Mouse (Mus musculus) lung, embryonic 16.5 days (tissue): ENCODE measurements around the gene Gm13691. TPM values are rescaled to one million over a fixed set of nuclear protein-coding genes. Genes with fewer than 3 reads are reported as not detected.
A peak's percentile ranks its signal among the peaks of the same experiment; 100 is the strongest.
"Not testable (repeated sequence)": the region's sequence is repeated elsewhere in the genome, so short reads cannot be mapped to it uniquely, and the experiment has no call there.

ENCODE experiments used
- ATAC-seq: fragments of 200-750 bp; cut with Nextera tagmentation; 2 replicates; pipeline ENCODE4 v1.8.0; 2017; ENCODE audit warnings: low read depth, mild to moderate bottlenecking, moderate library complexity
- H3K27ac ChIP-seq: fragments of 300-500 bp; sonication (generic); 2 replicates; pipeline ENCODE4 v1.5.1; 2014; ENCODE audit warnings: mild to moderate bottlenecking, control low read depth, low read length
- H3K27me3 ChIP-seq: fragments of 300-500 bp; sonication (generic); 2 replicates; pipeline ENCODE4 v1.6.1; 2014; ENCODE audit warnings: low read depth, low read length, mixed read lengths; ENCODE audit not compliant: control insufficient read depth, insufficient read depth
- H3K36me3 ChIP-seq: fragments of 300-500 bp; sonication (generic); 2 replicates; pipeline ENCODE4 v1.6.1; 2014; ENCODE audit warnings: low read length; ENCODE audit not compliant: control insufficient read depth, insufficient read depth
- H3K4me1 ChIP-seq: fragments of 300-500 bp; sonication (generic); replicated peaks from 2 replicates; pipeline ENCODE4 v1.6.1; 2014; ENCODE audit warnings: low read length, mixed read lengths; ENCODE audit not compliant: control insufficient read depth, insufficient read depth
- H3K4me2 ChIP-seq: fragments of 300-500 bp; sonication (generic); 2 replicates; pipeline ENCODE4 v1.6.1; 2014; ENCODE audit warnings: low read depth, low read length, control low read depth
- H3K4me3 ChIP-seq: fragments of 300-500 bp; sonication (generic); 2 replicates; pipeline ENCODE4 v1.5.1; 2014; ENCODE audit warnings: mild to moderate bottlenecking, low read length, control low read depth
- H3K9ac ChIP-seq: fragments of 300-500 bp; sonication (generic); 2 replicates; pipeline ENCODE4 v1.6.1; 2014; ENCODE audit warnings: low read length, control low read depth
- H3K9me3 ChIP-seq: fragments of 300-500 bp; sonication (generic); 2 replicates; pipeline ENCODE4 v1.6.1; 2016; ENCODE audit warnings: low read length; ENCODE audit not compliant: control insufficient read depth
- WGBS: fragments of 180-500 bp; shearing (Covaris S2); extraction: QIAGEN DNeasy Blood & Tissue Kit; methylation state at CpG from one replicate; pipeline ENCODE4 v1.1.7; 2014; 5-methylcytosine and 5-hydroxymethylcytosine counted together
- polyA plus RNA-seq: library from polyadenylated mRNA; unstranded; fragments of >200 nt; fragmentation: Nextera tagmentation; extraction: Ambion mirVana; gene quantifications from 2 replicates; pipeline ENCODE4 v1.2.1, GENCODE M21; 2015

Gene Gm13691
- polyA plus RNA-seq, 1 experiment from 2014 or later, result not detected

DNA sequence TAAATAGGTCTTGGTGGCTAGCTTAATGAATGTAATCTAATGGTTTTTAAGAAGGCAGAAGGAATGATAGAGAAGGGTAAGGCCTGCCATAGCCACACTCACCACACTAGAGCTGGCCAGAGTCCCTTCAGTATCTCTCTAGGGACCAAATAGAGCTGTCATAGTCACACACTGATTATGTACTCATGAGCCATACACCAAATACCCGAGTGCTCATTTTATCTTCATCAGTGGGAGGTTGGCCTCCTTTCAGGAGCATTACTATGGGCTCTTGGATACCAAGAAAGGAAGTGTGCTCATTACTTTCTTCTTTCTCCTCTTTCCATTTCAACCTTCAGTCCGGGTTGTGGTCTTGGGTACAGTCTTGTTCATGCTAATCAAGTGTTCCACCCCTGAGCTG, 31.6 kb downstream of the Gm13691 start:
- H3K4me1 ChIP-seq, result peaks cover 3% of the 10 kb centered on the region; the same call in 1 of the 2 replicates
- H3K36me3 ChIP-seq, result no peaks in the 10 kb centered on the region
- no peak overlapping the region for H3K27ac ChIP-seq
- H3K9ac ChIP-seq, result no peak overlapping the region
- no peaks in the 10 kb centered on the region for H3K9me3 ChIP-seq
- H3K27me3 ChIP-seq, result no peaks in the 10 kb centered on the region
- no peak overlapping the region for H3K4me2 ChIP-seq
- ATAC-seq, result no peak
- no peak overlapping the region for H3K4me3 ChIP-seq
- 74% methylated on average over 2 of the region's 2 CpGs for WGBS

DNA sequence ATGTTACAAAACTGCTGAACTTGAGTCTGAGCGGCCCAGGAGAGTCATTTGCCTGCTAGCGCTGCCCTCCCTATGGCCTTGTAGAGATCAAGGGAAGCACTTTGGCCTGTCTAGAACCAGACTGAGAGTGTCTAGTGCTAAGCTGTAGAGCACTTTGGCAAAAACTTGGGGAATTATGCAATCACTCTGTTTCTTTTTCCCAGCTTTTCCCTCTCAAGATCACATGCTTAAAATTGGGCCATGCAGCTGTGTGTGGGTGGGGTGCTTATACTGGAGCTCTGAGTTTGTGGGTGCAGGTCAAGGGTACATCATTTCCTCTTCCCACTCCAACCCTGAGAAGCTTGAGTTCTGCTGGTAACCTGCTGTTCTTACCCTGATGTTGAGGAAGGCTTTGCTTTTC, 32.6 kb downstream of the Gm13691 start:
- no peaks in the 10 kb centered on the region for H3K27me3 ChIP-seq
- peak; percentile 64 for ATAC-seq
- 73% methylated on average over 2 of the region's 2 CpGs for WGBS

DNA sequence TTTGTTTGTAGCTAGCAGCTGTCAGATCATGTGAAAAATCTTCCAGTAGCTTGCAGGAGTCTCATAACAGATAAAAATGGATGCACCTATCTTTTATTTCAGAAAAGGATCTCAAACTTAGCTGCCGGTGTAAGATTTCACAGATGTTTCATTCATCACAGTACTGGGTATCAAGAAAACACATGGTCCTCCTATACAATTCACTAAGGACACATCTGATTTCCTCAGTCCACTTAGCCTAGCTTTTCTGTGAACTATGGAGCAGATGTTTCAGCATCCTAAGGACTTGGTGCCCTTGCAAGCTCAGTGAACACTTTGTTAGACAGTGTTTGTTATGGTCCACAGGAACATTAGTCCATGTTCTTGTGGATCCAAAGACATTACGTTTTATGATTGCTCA, 33.0 kb downstream of the Gm13691 start:
- H3K27ac ChIP-seq, result no peak overlapping the region
- H3K9me3 ChIP-seq, result no peaks in the 10 kb centered on the region
- H3K27me3 ChIP-seq, result no peaks in the 10 kb centered on the region
- 88% methylated on average over 2 of the region's 2 CpGs for WGBS
- no peaks in the 10 kb centered on the region for H3K36me3 ChIP-seq
- H3K4me3 ChIP-seq, result no peak overlapping the region
- H3K4me2 ChIP-seq, result no peak overlapping the region
- no peak for ATAC-seq
- H3K4me1 ChIP-seq, result 0 out of 2 replicates have a peak, but pooled peaks cover 3% of the 10 kb centered on the region
- no peak overlapping the region for H3K9ac ChIP-seq

More for the DNA sequence above, 32.6 kb downstream of the Gm13691 start:
- H3K4me2 ChIP-seq, result no peak overlapping the region
- H3K9me3 ChIP-seq, result no peaks in the 10 kb centered on the region
- no peak overlapping the region for H3K9ac ChIP-seq
- H3K36me3 ChIP-seq, result no peaks in the 10 kb centered on the region
- H3K4me1 ChIP-seq, result peaks cover 3% of the 10 kb centered on the region; the same call in 1 of the 2 replicates
- no peak overlapping the region for H3K4me3 ChIP-seq
- H3K27ac ChIP-seq, result no peak overlapping the region

DNA sequence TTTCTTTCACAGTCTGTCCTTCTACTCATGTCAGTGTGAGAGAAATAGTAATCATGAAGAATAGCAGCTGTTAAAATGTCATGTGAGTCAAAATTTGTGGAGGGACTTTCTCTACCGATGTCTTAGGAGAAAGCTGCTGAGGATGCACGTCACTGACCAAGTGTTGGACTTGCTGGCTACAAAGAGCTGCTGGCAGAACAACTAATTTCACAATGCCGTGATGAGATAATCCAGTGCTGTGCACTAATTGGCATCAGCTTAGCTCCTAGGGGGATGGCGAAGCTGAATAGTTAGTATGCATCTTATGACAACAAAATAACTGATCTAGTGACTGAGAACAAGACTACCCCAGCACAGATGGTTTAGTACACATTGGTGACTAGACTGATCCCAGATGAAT, 34.9 kb downstream of the Gm13691 start:
- Histone ChIP-seq H3K4me2 (no peak overlapping the region), H3K4me3 (no peak overlapping the region), H3K27me3 (no peaks in the 10 kb centered on the region), H3K9ac (no peak overlapping the region), H3K9me3 (no peaks in the 10 kb centered on the region), H3K36me3 (no peaks in the 10 kb centered on the region), H3K27ac (no peak overlapping the region), H3K4me1 (no peaks in the 10 kb centered on the region)
- no peak for ATAC-seq
- 61% methylated on average over 4 of the region's 4 CpGs for WGBS

DNA sequence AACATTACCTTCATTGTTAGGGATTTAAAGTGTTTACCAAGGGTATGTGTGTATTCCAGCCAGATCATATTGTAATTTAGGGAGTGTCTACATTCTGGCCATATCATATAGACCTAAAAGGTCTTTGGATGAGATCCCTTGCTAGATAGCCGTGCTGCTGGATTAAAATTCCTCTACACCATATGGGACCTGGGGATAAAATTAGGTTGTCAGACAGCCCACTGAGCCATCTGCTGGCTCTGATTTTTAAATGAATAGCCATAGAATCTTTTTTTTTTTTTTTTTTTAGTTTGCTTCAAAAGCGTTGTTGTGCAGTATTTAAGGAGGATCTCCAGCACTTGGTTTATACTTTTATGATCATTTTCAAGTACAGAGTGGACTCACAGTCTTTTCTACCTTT, 42.2 kb downstream of the Gm13691 start:
- Histone ChIP-seq H3K36me3 (no peaks in the 10 kb centered on the region), H3K4me3 (no peak overlapping the region), H3K27me3 (no peaks in the 10 kb centered on the region), H3K9me3 (no peaks in the 10 kb centered on the region), H3K9ac (no peak overlapping the region), H3K4me1 (no peaks in the 10 kb centered on the region), H3K4me2 (no peak overlapping the region), H3K27ac (no peak overlapping the region)
- ATAC-seq, result no peak
- 86% methylated on average over 2 of the region's 2 CpGs for WGBS

DNA sequence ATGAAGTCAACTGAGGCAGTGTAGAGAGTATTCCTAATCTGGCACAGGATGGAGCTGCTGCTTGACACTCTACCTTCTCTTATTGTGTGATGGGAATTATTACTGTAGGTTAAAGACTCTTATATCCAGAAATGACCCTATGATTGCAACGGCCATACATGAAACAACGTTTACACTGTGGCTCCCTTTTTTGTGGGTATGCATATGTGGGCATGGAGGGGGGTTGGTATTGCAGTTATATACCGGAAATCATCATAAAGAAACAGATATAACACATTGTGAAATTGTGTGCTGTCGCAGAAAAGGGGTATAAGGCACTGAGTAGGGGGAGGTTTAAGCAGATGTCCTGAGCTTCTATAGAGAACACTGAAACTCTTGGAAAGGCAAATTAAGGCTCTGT, 45.6 kb downstream of the Gm13691 start:
- H3K4me2 ChIP-seq, result no peak overlapping the region
- no peaks in the 10 kb centered on the region for H3K36me3 ChIP-seq
- no peak for ATAC-seq
- H3K9me3 ChIP-seq, result no peaks in the 10 kb centered on the region
- no peak overlapping the region for H3K9ac ChIP-seq
- H3K4me1 ChIP-seq, result no peaks in the 10 kb centered on the region
- H3K27me3 ChIP-seq, result no peaks in the 10 kb centered on the region
- H3K4me3 ChIP-seq, result no peak overlapping the region
- WGBS, result 73% methylated on average over 4 of the region's 4 CpGs
- no peak overlapping the region for H3K27ac ChIP-seq

DNA sequence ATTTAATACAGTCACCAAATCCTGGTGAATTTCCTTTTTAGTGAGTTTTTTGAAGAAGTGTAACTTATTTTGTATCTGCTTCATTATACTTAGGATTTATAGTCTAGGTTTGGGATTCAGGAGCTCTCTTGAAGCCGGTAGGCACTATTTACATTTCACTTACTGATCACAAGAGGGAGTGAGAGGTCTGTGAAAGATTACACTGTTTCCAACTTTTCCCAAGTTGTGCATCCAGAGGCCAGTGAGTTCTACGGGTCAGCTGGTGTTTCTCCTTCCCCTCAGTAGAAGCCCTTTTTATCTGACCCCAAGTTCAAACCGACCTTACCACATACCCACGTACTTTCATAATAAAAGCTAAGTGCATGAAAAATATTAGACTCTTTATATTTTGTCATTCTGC, 47.0 kb downstream of the Gm13691 start:
- Histone ChIP-seq H3K4me2 (no peak overlapping the region), H3K9me3 (no peaks in the 10 kb centered on the region), H3K4me3 (no peak overlapping the region), H3K27me3 (no peaks in the 10 kb centered on the region), H3K27ac (no peak overlapping the region), H3K36me3 (no peaks in the 10 kb centered on the region), H3K4me1 (no peaks in the 10 kb centered on the region), H3K9ac (no peak overlapping the region)
- ATAC-seq, result no peak
- WGBS, result 2% methylated on average over 4 of the region's 4 CpGs

DNA sequence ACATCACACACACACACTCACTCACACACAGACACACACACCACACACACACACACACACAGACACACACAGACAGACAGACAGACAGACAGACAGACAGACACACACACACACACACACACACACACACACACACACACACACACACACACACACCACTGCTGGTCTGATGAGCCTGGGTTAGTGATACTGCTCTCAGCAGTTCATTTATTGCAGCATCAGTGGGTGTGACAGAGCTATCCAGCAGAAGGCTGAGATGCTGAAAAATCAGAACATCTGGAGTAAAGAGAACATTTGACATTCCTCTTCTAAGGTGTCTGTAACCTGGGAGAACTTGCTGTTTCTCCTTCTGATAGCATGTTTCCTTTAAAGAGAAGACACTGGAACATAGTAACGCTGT, 47.6 kb downstream of the Gm13691 start:
- not testable (repeated sequence) for H3K4me1 ChIP-seq, H3K4me3 ChIP-seq, H3K27me3 ChIP-seq, H3K9me3 ChIP-seq, ATAC-seq, H3K36me3 ChIP-seq, H3K27ac ChIP-seq, H3K9ac ChIP-seq, H3K4me2 ChIP-seq
- 71% methylated on average over 1 of the region's 1 CpGs for WGBS

DNA sequence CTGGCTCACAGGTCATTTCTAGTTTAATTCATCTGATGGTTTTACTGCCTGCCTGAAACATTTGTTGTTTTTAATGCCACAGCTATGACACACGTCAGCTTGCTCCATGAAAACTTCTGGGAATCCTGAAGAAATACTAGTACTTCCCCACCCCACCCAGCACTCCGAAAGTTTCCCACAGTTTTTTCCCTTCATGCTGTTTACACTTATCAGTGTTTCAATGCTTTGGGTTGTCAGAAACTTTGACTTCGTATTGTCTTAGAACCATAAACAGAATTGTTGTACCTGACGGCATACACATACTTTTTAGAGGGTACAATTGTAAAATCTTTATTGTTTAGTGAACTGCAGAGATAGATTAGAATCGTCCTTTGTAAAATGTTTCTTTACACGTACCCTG, 48.9 kb downstream of the Gm13691 start:
- H3K27ac ChIP-seq, result no peak overlapping the region
- no peak overlapping the region for H3K9ac ChIP-seq
- no peak overlapping the region for H3K4me2 ChIP-seq
- ATAC-seq, result no peak
- H3K36me3 ChIP-seq, result no peaks in the 10 kb centered on the region
- H3K27me3 ChIP-seq, result no peaks in the 10 kb centered on the region
- H3K9me3 ChIP-seq, result no peaks in the 10 kb centered on the region
- 33% methylated on average over 6 of the region's 6 CpGs for WGBS
- no peaks in the 10 kb centered on the region for H3K4me1 ChIP-seq
- no peak overlapping the region for H3K4me3 ChIP-seq
